Mouse (Mus musculus) retina, embryonic 14.5 days (tissue): ENCODE data around the gene Olfr165.
"Not testable (repeated sequence)": the region's sequence is repeated elsewhere in the genome, so short reads cannot be mapped to it uniquely, and the experiment has no call there.

Source experiments
- DNase-seq: peaks from one replicate; pipeline ENCODE4 v3.0.0-alpha.2; 2015; ENCODE audit warnings: low spot score

The Olfr165 gene

GRCm38 (mm10) chr16:19423034-19423433 is at the start of gene Olfr165:
TSS of gene Olfr165 (minus strand) at chr16:19423134.
- DNase-seq = no peak

- no peak for DNase-seq
Observed at GRCm38 (mm10) chr16:19464365-19464764, 41.4 kb upstream of the Olfr165 start.

DNA sequence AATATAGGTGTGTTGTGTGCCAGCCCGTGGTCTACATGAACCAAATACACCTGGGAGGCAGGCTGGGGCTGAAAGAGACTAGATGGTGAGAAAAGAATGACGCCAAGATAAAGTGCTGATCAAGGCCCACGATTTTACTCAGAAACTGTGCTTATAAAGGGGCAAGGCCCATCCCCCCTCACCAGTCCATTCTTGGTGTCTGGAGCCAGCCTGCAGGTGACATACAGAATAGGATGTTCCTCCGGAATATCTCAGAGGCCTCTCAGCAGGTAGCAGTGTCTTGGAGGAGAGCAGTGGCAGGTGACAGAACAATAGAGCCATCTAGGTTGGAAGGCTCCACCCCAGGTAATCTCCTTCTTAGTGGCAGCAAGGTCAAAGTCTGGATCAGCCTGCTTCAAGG is 35.8 kb upstream of the Olfr165 start:
- not testable (repeated sequence) for DNase-seq

- no peak for DNase-seq
Observed at GRCm38 (mm10) chr16:19387984-19388383, 35.0 kb downstream of the Olfr165 start.
